Mouse (Mus musculus): ENCODE measurements around the gene Ptpdc1. TPM values are rescaled to one million over a fixed set of nuclear protein-coding genes. Genes with fewer than 3 reads are reported as not detected.
A peak's percentile ranks its signal among the peaks of the same experiment; 100 is the strongest.

Ptpdc1 gene
- polyA plus RNA-seq, 1 experiment from 2014 or later, result 16.2 TPM

GRCm38 (mm10) chr13:48573525-48574355 lies 51.7 kb downstream of the Ptpdc1 start:
- peak overlapping the region; percentile 9; the same call in 1 of the 2 replicates for H3K9ac ChIP-seq
- WGBS, result 49% methylated on average over 19 of the region's 19 CpGs
- 0 out of 2 replicates have a peak overlapping the region, but pooled peaks have one; percentile 15 for H3K4me2 ChIP-seq
- H3K27me3 ChIP-seq, result no peaks in the 10 kb centered on the region
- H3K27ac ChIP-seq (replicated peaks), result peak overlapping the region; percentile 20; the same call in 1 of the 2 replicates
- H3K36me3 ChIP-seq, result 0 out of 2 replicates have a peak, but pooled peaks cover 9% of the 10 kb centered on the region
- no peak overlapping the region for H3K4me3 ChIP-seq
- peaks cover 29% of the 10 kb centered on the region for H3K4me1 ChIP-seq (replicated peaks)
- ATAC-seq (ENCODE audit: low read depth), result peak; percentile 64; the same call in 1 of the 2 replicates
- no peaks in the 10 kb centered on the region for H3K9me3 ChIP-seq

- Histone ChIP-seq H3K27me3 (no peaks in the 10 kb centered on the region), H3K4me3 (no peak overlapping the region), H3K9me3 (no peaks in the 10 kb centered on the region), H3K4me2 (no peak overlapping the region), H3K4me1 (replicated peaks) (peaks cover 20% of the 10 kb centered on the region), H3K9ac (no peak overlapping the region), H3K27ac (replicated peaks) (no peak overlapping the region), H3K36me3 (no peaks in the 10 kb centered on the region)
- WGBS, result 97% methylated on average over 1 of the region's 1 CpGs
- no peak for ATAC-seq (ENCODE audit: low read depth)
Measured at GRCm38 (mm10) chr13:48572127-48572526, 53.3 kb downstream of the Ptpdc1 start.

- peaks cover 18% of the 10 kb centered on the region for H3K4me1 ChIP-seq (replicated peaks)
- H3K4me3 ChIP-seq, result no peak overlapping the region
- 80% methylated on average over 5 of the region's 5 CpGs for WGBS
- no peak overlapping the region for H3K9ac ChIP-seq
- no peaks in the 10 kb centered on the region for H3K9me3 ChIP-seq
- no peak overlapping the region for H3K4me2 ChIP-seq
- no peaks in the 10 kb centered on the region for H3K36me3 ChIP-seq
- H3K27ac ChIP-seq (replicated peaks), result no peak overlapping the region
- H3K27me3 ChIP-seq, result no peaks in the 10 kb centered on the region
- ATAC-seq (ENCODE audit: low read depth), result no peak
Measured at GRCm38 (mm10) chr13:48571298-48571697, 54.2 kb downstream of the Ptpdc1 start.

- no peaks in the 10 kb centered on the region for H3K27me3 ChIP-seq
- ATAC-seq (ENCODE audit: low read depth), result no peak
- 84% methylated on average over 5 of the region's 5 CpGs for WGBS
- H3K4me2 ChIP-seq, result no peak overlapping the region
- no peak overlapping the region for H3K9ac ChIP-seq
- no peaks in the 10 kb centered on the region for H3K9me3 ChIP-seq
- no peak overlapping the region for H3K27ac ChIP-seq (replicated peaks)
- H3K36me3 ChIP-seq, result no peaks in the 10 kb centered on the region
- peaks cover 21% of the 10 kb centered on the region for H3K4me1 ChIP-seq (replicated peaks)
- H3K4me3 ChIP-seq, result no peak overlapping the region
Measured at GRCm38 (mm10) chr13:48569576-48570132, 55.8 kb downstream of the Ptpdc1 start.

- H3K27me3 ChIP-seq, result no peaks in the 10 kb centered on the region
- H3K4me1 ChIP-seq (replicated peaks), result peaks cover 6% of the 10 kb centered on the region
- H3K27ac ChIP-seq (replicated peaks), result no peak overlapping the region
- H3K4me2 ChIP-seq, result no peak overlapping the region
- 86% methylated on average over 3 of the region's 3 CpGs for WGBS
- no peak overlapping the region for H3K4me3 ChIP-seq
- H3K9me3 ChIP-seq, result no peaks in the 10 kb centered on the region
- no peak overlapping the region for H3K9ac ChIP-seq
- no peaks in the 10 kb centered on the region for H3K36me3 ChIP-seq
- no peak for ATAC-seq (ENCODE audit: low read depth)
Measured at GRCm38 (mm10) chr13:48567646-48568045, 57.8 kb downstream of the Ptpdc1 start.

GRCm38 (mm10) chr13:48566116-48566935 lies 59.1 kb downstream of the Ptpdc1 start:
- peaks cover 6% of the 10 kb centered on the region for H3K4me1 ChIP-seq (replicated peaks)
- H3K9me3 ChIP-seq, result no peaks in the 10 kb centered on the region
- ATAC-seq (ENCODE audit: low read depth), result peak; percentile 77; the same call in 1 of the 2 replicates
- H3K36me3 ChIP-seq, result no peaks in the 10 kb centered on the region
- H3K4me2 ChIP-seq, result no peak overlapping the region
- no peaks in the 10 kb centered on the region for H3K27me3 ChIP-seq
- no peak overlapping the region for H3K4me3 ChIP-seq
- 20% methylated on average over 13 of the region's 13 CpGs for WGBS
- H3K27ac ChIP-seq (replicated peaks), result peak overlapping the region; percentile 85
- peak overlapping the region; percentile 38; the same call in 1 of the 2 replicates for H3K9ac ChIP-seq

GRCm38 (mm10) chr13:48564881-48565600 lies 60.4 kb downstream of the Ptpdc1 start:
- H3K27me3 ChIP-seq, result no peaks in the 10 kb centered on the region
- H3K9me3 ChIP-seq, result no peaks in the 10 kb centered on the region
- H3K27ac ChIP-seq (replicated peaks), result no peak overlapping the region
- no peak overlapping the region for H3K4me2 ChIP-seq
- 92% methylated on average over 5 of the region's 5 CpGs for whole genome bisulfite sequencing
- peaks cover 6% of the 10 kb centered on the region for H3K4me1 ChIP-seq (replicated peaks)
- ATAC-seq (ENCODE audit: low read depth), result no peak
- no peaks in the 10 kb centered on the region for H3K36me3 ChIP-seq
- no peak overlapping the region for H3K4me3 ChIP-seq
- no peak overlapping the region for H3K9ac ChIP-seq

- no peak for ATAC-seq (ENCODE audit: low read depth)
Measured at GRCm38 (mm10) chr13:48562336-48562735, 63.1 kb downstream of the Ptpdc1 start.

GRCm38 (mm10) chr13:48561481-48561880 lies 64.0 kb downstream of the Ptpdc1 start:
- H3K4me2 ChIP-seq, result no peak overlapping the region
- H3K4me3 ChIP-seq, result no peak overlapping the region
- 91% methylated on average over 2 of the region's 2 CpGs for WGBS
- ATAC-seq (ENCODE audit: low read depth), result no peak
- no peaks in the 10 kb centered on the region for H3K36me3 ChIP-seq
- no peaks in the 10 kb centered on the region for H3K27me3 ChIP-seq
- peaks cover 6% of the 10 kb centered on the region for H3K4me1 ChIP-seq (replicated peaks)
- no peak overlapping the region for H3K9ac ChIP-seq
- H3K9me3 ChIP-seq, result no peaks in the 10 kb centered on the region; the same call in 1 of the 2 replicates
- H3K27ac ChIP-seq (replicated peaks), result no peak overlapping the region

More at GRCm38 (mm10) chr13:48562336-48562735, 63.1 kb downstream of the Ptpdc1 start:
- 87% methylated on average over 5 of the region's 5 CpGs for WGBS
- Histone ChIP-seq H3K27ac (replicated peaks) (no peak overlapping the region), H3K27me3 (no peaks in the 10 kb centered on the region), H3K4me2 (no peak overlapping the region), H3K9me3 (no peaks in the 10 kb centered on the region; the same call in 1 of the 2 replicates), H3K36me3 (no peaks in the 10 kb centered on the region), H3K9ac (no peak overlapping the region), H3K4me3 (no peak overlapping the region), H3K4me1 (replicated peaks) (peaks cover 6% of the 10 kb centered on the region)

GRCm38 (mm10) chr13:48555976-48556375 lies 69.5 kb downstream of the Ptpdc1 start:
- H3K36me3 ChIP-seq, result no peaks in the 10 kb centered on the region
- no peak for ATAC-seq (ENCODE audit: low read depth)
- H3K4me2 ChIP-seq, result no peak overlapping the region
- H3K4me1 ChIP-seq (replicated peaks), result peaks cover 24% of the 10 kb centered on the region
- no peaks in the 10 kb centered on the region for H3K27me3 ChIP-seq
- no peaks in the 10 kb centered on the region; the same call in 1 of the 2 replicates for H3K9me3 ChIP-seq
- H3K27ac ChIP-seq (replicated peaks), result no peak overlapping the region
- H3K9ac ChIP-seq, result no peak overlapping the region
- 83% methylated on average over 1 of the region's 1 CpGs for WGBS
- H3K4me3 ChIP-seq, result no peak overlapping the region

GRCm38 (mm10) chr13:48554552-48554951 lies 70.9 kb downstream of the Ptpdc1 start:
- no peak for ATAC-seq (ENCODE audit: low read depth)
- Histone ChIP-seq H3K27me3 (no peaks in the 10 kb centered on the region), H3K36me3 (no peaks in the 10 kb centered on the region), H3K4me2 (no peak overlapping the region), H3K9ac (no peak overlapping the region), H3K27ac (replicated peaks) (no peak overlapping the region), H3K4me3 (no peak overlapping the region), H3K4me1 (replicated peaks) (peaks cover 24% of the 10 kb centered on the region), H3K9me3 (no peaks in the 10 kb centered on the region; the same call in 1 of the 2 replicates)
- 75% methylated on average over 1 of the region's 1 CpGs for WGBS
